Mouse (Mus musculus) gastrocnemius, postnatal 36 days (tissue): ENCODE measurements around the gene Gtsf1. TPM values are rescaled to one million over a fixed set of nuclear protein-coding genes. Genes with fewer than 3 reads are reported as not detected.
A peak's percentile ranks its signal among the peaks of the same experiment; 100 is the strongest.
"Not testable (repeated sequence)": the region's sequence is repeated elsewhere in the genome, so short reads cannot be mapped to it uniquely, and the experiment has no call there.

Experiments
- DNase-seq, 2 experiments: peaks; one replicate each; pipeline ENCODE4 v3.0.0; 2022
- intact Hi-C: fragments of 180-260 bp; cut with DNase I; formaldehyde crosslinking; loops from one replicate; pipeline ENCODE4 v1.15.1; 2025
- long read RNA-seq, 2 experiments: library from polyadenylated mRNA; stranded (forward); transcript quantifications; one replicate each; pipeline ENCODE4 v2.0.0; 2021
- total RNA-seq, 2 experiments: library from RNA; stranded (reverse); gene quantifications; 2 replicates each; pipeline ENCODE4 v1.2.3; 2021

Gene Gtsf1
- total RNA-seq = not detected
- long read RNA-seq, experiment 1, partial matches to known transcripts = 0 of 1 reads
- long read RNA-seq, experiment 1, other reads (novel, unspliced or antisense) = 1 of 1 reads
- long read RNA-seq, experiment 2, partial matches to known transcripts = 0 of 4 reads
- long read RNA-seq, experiment 2, other reads (novel, unspliced or antisense) = 4 of 4 reads

- intact Hi-C loops = no loop called here
- no peak for DNase-seq
Measured at GRCm38 (mm10) chr15:103430241-103430640, at the start of gene Gtsf1. Gene Gtsf1, minus strand, starts transcription at chr15:103430470.

- intact Hi-C loops = no loop called here
- no peak for DNase-seq
Measured at GRCm38 (mm10) chr15:103479080-103479606, 48.9 kb upstream of the Gtsf1 start.

GRCm38 (mm10) chr15:103473769-103474168 lies 43.5 kb upstream of the Gtsf1 start:
- intact Hi-C loops = no loop called here
- no peak for DNase-seq

GRCm38 (mm10) chr15:103473182-103473581 lies 42.9 kb upstream of the Gtsf1 start:
- no peak for DNase-seq
- intact Hi-C loops = no loop called here

- intact Hi-C loops = no loop called here
- DNase-seq = no peak
Measured at GRCm38 (mm10) chr15:103472265-103472664, 42.0 kb upstream of the Gtsf1 start.

GRCm38 (mm10) chr15:103471488-103472194 lies 41.4 kb upstream of the Gtsf1 start:
- DNase-seq = no peak
- intact Hi-C loops = no loop called here

- no peak for DNase-seq
- intact Hi-C loops = no loop called here
Measured at GRCm38 (mm10) chr15:103462539-103463261, 32.4 kb upstream of the Gtsf1 start.

- intact Hi-C loops = no loop called here
- DNase-seq = no peak
Measured at GRCm38 (mm10) chr15:103454449-103454848, 24.2 kb upstream of the Gtsf1 start.

GRCm38 (mm10) chr15:103453551-103454218 lies 23.4 kb upstream of the Gtsf1 start, which contains the start of gene Nckap1l:
Gene Nckap1l, plus strand, starts transcription at chr15:103453794.
- intact Hi-C loops = no loop called here
- DNase-seq = peak; percentile 7 to 16

GRCm38 (mm10) chr15:103448369-103448768 lies 18.1 kb upstream of the Gtsf1 start, which contains the start of gene Gtsf2:
Gene Gtsf2, minus strand, starts transcription at chr15:103448469.
- intact Hi-C loops = no loop called here
- no peak for DNase-seq

GRCm38 (mm10) chr15:103445966-103446365 lies 15.7 kb upstream of the Gtsf1 start:
- DNase-seq, intact Hi-C loops: not testable (repeated sequence)

- DNase-seq = no peak
- intact Hi-C loops = no loop called here
Measured at GRCm38 (mm10) chr15:103427017-103427416, 3.3 kb downstream of the Gtsf1 start.

- intact Hi-C loops, DNase-seq: not testable (repeated sequence)
Measured at GRCm38 (mm10) chr15:103405586-103405985, 24.7 kb downstream of the Gtsf1 start.

- DNase-seq = no peak
- intact Hi-C loops = no loop called here
Measured at GRCm38 (mm10) chr15:103401361-103401760, 28.9 kb downstream of the Gtsf1 start.

- intact Hi-C loops = no loop called here
Measured at GRCm38 (mm10) chr15:103393577-103393976, 36.7 kb downstream of the Gtsf1 start.

GRCm38 (mm10) chr15:103388556-103389145 lies 41.6 kb downstream of the Gtsf1 start:
- no peak for DNase-seq

More at GRCm38 (mm10) chr15:103393577-103393976, 36.7 kb downstream of the Gtsf1 start:
- DNase-seq = no peak

GRCm38 (mm10) chr15:103383771-103384488 lies 46.3 kb downstream of the Gtsf1 start:
- intact Hi-C loops = no loop called here
- DNase-seq = peak; percentile 38 to 49

More at GRCm38 (mm10) chr15:103388556-103389145, 41.6 kb downstream of the Gtsf1 start:
- intact Hi-C loops = no loop called here

- intact Hi-C loops = no loop called here
- DNase-seq = peak; percentile 42 to 55
Measured at GRCm38 (mm10) chr15:103382795-103383406, 47.4 kb downstream of the Gtsf1 start.

GRCm38 (mm10) chr15:103382075-103382474 lies 48.2 kb downstream of the Gtsf1 start:
- intact Hi-C loops = no loop called here
- no peak for DNase-seq
